ENCODE assay signal across 28 mouse cellular contexts in genomic region chr13:95550636-95551370, GRCm38 (mm10). TPM values are rescaled to one million over a fixed set of nuclear protein-coding genes. Genes with fewer than 3 reads are reported as not detected.
"Had no signal": no experiment of that assay in that cellular context is flagged by ENCODE, and none has a peak within 500 bp of the region (broad histone marks: within the 10 kb centered on the region; RNA-seq: fewer than 3 reads in every experiment).

No protein-coding gene starts in this region.

- H3K9ac ChIP-seq: embryonic facial prominence, embryonic 12.5 days; embryonic facial prominence, embryonic 13.5 days; embryonic facial prominence, embryonic 15.5 days; forebrain, embryonic 12.5 days; forebrain, embryonic 13.5 days; forebrain, embryonic 15.5 days; forebrain, postnatal 0 days had no signal

- DNase-seq: cerebellum, adult 2 months; cerebellum, adult 8-10 months; cerebellum, adult 9-10 months; cerebellum, adult 9-11 months; cerebellum, postnatal 10 days; cerebellum, postnatal 14 days; cerebellum, postnatal 25 days; cerebellum, postnatal 36 days; embryo, embryonic 11 days; forebrain, postnatal 0 days; gastrocnemius, adult 2 months; gastrocnemius, postnatal 10 days; gastrocnemius, postnatal 14 days; gastrocnemius, postnatal 25 days; gastrocnemius, postnatal 36 days; heart, adult 2 months had no signal

- H3K36me3 ChIP-seq: embryonic facial prominence, embryonic 10.5 days; embryonic facial prominence, embryonic 12.5 days; embryonic facial prominence, embryonic 13.5 days; embryonic facial prominence, embryonic 15.5 days; forebrain, embryonic 10.5 days; forebrain, embryonic 12.5 days; forebrain, embryonic 15.5 days had no signal

- H3K27ac ChIP-seq: embryonic facial prominence, embryonic 10.5 days; embryonic facial prominence, embryonic 13.5 days; embryonic facial prominence, embryonic 15.5 days; forebrain, embryonic 10.5 days; forebrain, embryonic 12.5 days; forebrain, embryonic 13.5 days; forebrain, embryonic 15.5 days; gastrocnemius, adult 2 months; heart, adult 2 months had no signal

- H3K9me3 ChIP-seq: embryonic facial prominence, embryonic 10.5 days; embryonic facial prominence, embryonic 13.5 days; embryonic facial prominence, embryonic 15.5 days; forebrain, embryonic 10.5 days; forebrain, embryonic 12.5 days; forebrain, embryonic 13.5 days; forebrain, embryonic 15.5 days had no signal

- H3K4me2 ChIP-seq: embryonic facial prominence, embryonic 12.5 days; embryonic facial prominence, embryonic 13.5 days; embryonic facial prominence, embryonic 15.5 days; forebrain, embryonic 12.5 days; forebrain, embryonic 13.5 days; forebrain, embryonic 15.5 days had no signal

- H3K4me3 ChIP-seq: embryonic facial prominence, embryonic 10.5 days; embryonic facial prominence, embryonic 12.5 days; embryonic facial prominence, embryonic 13.5 days; embryonic facial prominence, embryonic 15.5 days; erythroblast, embryonic 14.5 days; forebrain, embryonic 10.5 days; forebrain, embryonic 12.5 days; forebrain, embryonic 13.5 days; forebrain, embryonic 15.5 days; gastrocnemius, adult 2 months; heart, adult 2 months had no signal

- ATAC-seq: forebrain, embryonic 13.5 days; forebrain, embryonic 14.5 days; forebrain, embryonic 15.5 days; forebrain, embryonic 16.5 days; forebrain, postnatal 0 days had no signal

- H3K27me3 ChIP-seq: embryonic facial prominence, embryonic 12.5 days; embryonic facial prominence, embryonic 15.5 days; forebrain, embryonic 13.5 days; forebrain, embryonic 15.5 days had no signal

RNA-seq across cellular contexts. Expression of gene F2rl1, which starts 25.8 kb away (rescaled TPM):
- polyA plus RNA-seq: erythroblast, embryonic 14.5 days; forebrain, embryonic 11.5 days; forebrain, embryonic 16.5 days had no signal
